Mouse (Mus musculus) CD8-positive naive resting alpha-beta T cell, adult 2 months (primary cell): ENCODE results near the gene Lrit2.
A peak's percentile ranks its signal among the peaks of the same experiment; 100 is the strongest.

Experiments used
- DNase-seq, 2 experiments: peaks; one replicate each; pipeline ENCODE4 v3.0.0; 2022; ENCODE audit warnings: low read depth in 2 of 2, low spot score in 2 of 2

The Lrit2 gene

DNA sequence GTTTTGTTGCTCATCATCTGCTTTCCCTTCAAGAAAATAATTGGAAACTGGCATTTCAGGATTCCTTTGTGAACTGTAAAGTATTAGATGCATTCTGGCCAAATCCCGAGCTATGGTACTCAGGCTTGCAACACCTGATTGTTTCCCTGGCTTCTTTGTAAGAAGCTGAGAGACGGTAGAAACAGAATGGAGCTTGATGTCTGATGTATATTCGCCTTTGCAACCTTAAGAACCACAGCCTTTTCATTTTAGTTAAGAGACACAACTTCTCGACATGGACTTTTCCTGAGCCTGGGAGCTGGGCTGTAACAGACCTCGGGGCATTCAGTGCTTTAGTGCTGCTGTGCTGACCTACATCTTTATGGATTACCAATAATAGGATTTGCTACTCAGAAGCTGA is at the start of gene Lrit2:
Lrit2 (plus strand) TSS at position 301 of the 400 bp plus-strand sequence.
- no peak for DNase-seq

DNA sequence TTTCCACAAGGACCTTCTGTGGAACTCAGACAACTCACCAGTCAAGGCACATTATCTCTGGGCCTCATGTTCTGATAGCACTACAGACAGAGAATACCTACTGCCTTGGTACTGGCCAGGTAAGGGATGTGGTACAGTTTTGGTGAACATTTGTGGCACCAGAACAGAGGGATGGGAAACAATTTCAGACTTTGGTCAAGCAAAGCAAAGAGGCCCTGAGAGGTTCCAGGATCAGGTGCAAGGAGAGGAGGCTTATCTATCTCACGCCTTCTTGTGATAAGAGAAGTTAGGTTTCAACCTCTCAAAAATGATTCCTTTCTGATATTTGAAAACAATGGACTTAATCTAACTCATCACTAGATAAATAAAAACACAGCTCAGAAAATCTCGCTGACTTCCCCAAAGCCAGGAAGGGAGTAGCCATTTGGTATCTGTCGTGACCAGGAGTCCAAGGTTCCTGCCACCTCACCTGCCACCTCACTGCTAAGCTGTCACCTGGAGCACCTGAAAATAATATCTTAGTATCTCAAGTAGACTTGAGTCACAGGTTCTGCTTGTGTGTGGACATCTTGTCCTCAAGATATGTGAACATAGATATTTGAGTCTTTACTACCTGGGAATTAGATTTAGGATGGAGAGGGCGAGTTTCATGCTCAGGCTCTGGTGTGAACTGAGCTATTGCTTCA is 40.3 kb upstream of the Lrit2 start:
- no peak for DNase-seq

DNA sequence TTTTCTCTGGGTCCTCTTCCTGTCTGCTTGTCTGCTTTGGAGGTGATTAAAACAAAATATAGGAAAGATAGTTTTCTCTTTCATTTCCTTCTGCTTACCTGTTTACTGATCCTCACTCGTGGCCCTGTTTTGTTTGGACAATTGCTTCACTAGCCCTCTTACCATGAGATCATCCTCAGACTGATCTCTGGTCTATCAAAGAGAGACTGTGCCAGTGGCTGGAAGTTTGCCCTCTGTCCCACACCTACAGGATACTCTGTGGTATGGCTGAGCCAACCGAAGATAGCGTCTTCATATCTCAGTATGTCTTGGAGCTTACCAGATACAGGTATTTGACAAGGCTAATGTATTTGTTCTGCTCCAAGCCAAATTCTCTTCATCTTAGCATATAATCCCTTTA is 39.8 kb upstream of the Lrit2 start:
- DNase-seq = no peak

DNA sequence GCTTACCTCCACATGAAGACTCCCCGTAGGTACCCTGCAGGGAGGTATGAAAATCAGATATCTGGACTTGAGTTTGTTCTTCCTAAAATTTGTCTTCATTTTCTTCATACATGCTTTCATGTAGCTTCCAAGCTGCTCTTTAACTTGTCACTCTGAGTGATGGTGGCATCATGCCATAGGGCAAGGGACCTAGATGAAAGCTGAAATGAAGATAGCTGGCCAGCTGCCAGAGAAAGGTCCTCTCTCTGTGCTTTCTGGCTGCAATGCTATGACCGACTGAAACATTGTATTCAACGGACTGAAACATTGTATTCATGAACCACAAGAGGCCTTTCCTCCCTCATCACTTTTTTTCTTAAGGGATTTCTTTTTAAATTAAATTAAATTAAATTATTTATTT is 39.2 kb upstream of the Lrit2 start:
- no peak for DNase-seq

DNA sequence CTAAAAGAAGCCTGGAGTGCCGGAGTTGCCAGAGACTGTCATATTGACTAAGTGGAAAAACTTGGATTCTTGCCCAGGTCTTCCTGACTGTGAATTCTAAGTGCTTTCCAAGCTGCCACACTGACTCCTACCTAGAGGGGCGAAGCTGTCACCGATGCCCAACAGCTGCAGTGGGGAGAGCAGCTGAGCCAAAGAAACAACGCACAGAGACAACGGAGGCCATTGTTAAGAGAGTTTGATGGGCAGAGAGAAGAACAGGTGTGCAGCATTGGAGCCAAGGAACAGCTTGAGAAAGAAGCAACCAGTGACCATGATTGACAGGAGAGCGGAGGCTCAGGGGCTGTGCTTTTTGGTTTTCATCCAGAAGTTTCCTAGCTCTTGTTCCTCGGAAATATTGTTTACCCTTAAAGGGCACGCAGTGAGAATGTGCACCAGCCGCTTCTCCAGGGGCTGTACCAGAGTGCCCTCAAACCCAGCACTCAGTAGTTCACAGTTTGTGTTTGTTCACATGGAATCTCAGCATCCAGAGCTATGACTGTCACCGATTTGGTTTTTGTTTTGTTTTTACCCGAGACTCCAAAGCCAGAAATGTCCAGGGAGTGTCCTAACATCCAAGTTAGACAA is 35.1 kb upstream of the Lrit2 start:
- no peak for DNase-seq

DNA sequence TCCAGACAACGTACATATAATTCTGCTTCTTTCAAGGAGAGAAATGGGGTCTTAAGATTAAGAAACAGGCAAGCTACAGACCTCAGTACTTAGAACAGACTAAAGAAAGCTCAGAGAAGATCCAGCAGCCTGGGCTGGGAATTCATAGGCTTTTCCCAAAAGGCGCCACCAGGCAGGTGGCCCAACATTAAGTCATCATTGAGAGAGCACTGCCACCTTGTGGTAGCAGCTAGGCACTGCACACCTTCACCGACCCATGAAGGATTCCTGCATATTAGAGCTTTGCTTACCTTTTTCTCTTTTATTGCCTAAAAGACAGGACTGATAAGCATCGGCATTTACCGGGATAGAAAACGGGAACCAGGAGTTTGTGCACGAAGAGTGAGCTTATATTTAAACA is 34.5 kb upstream of the Lrit2 start:
- peak; percentile 22 to 37 for DNase-seq

DNA sequence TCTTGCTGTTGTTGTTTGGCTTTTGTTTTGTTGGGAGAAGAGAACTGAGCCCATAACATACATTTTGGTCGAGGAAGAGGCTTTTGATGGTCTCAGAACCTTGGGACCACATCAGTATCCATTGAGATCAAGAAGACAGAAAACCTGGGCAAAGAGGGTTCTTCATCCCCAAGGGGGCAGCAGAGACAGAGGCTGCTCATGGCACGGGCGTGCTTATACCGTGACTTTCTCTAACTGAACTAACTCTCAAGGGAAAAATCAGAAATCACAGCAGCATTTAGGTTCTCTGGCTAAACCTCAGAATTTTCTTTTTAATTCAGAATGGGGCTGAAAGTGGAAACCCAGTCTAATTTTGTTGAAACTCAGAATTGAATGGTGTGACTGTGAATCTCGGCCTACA is 33.3 kb upstream of the Lrit2 start:
- DNase-seq = no peak

DNA sequence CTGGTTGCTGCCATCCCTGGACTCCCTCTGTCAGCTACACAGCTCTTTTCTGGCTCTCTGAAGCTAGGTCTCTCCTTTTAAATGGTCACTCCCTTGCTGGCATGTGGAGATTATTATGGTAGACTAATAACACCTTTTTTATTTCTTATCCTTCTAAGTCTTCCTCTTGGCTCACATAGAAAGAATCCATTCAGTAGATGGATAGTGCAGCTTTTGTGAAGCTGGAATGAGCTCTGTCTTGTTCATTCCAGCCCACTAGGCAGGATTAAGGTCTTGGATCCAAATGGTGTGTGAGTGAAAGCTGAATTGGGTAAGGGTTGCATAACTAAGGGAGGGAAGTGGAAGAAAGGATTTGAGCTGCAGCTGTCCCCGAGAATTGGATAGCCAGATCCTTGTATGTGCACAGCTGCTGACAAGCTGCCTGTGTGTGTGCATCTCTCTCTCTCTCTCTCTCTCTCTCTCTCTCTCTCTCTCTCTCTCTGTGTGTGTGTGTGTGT is 18.8 kb upstream of the Lrit2 start, which contains the start of gene Rgr:
Rgr (minus strand) TSS at position 51 of the 497 bp plus-strand sequence.
- no peak for DNase-seq

DNA sequence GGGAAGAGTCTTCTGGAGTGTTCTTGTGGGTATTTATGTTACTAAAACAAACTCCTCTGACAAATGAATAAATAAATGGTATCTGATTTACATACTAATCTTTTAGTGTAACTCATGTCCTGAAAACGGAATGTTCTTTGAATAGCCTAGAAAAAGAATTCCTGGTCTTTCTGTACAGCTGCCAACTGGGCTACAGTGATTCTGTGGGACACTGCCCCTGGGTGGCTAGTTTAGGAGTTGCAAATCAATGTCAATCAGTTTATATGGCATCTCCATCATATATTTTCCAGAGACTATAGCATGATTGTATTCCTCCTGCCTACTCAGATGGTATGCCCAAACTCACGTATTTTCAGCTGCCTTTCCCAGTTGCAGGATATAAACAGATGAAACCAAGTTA is 2.9 kb upstream of the Lrit2 start:
- no peak for DNase-seq

DNA sequence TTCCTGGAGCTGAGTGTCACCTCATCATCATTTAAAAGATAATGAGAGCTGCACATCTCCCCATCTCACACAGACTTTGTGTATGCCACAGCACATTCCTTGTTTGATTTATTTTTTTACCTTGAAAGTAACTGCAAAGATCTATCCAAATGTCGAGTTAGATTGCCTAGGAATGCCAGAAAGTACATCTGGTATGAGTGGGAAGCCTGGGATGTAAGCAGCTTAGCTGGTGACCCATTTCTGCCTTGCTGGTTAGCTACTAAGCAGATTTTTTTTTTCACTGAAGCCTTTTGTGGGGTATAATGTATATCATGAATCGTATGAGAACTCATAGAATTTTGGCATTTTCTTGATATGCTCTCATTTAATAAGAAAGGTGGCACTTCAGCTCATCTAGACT is 1.1 kb upstream of the Lrit2 start:
- DNase-seq = no peak

DNA sequence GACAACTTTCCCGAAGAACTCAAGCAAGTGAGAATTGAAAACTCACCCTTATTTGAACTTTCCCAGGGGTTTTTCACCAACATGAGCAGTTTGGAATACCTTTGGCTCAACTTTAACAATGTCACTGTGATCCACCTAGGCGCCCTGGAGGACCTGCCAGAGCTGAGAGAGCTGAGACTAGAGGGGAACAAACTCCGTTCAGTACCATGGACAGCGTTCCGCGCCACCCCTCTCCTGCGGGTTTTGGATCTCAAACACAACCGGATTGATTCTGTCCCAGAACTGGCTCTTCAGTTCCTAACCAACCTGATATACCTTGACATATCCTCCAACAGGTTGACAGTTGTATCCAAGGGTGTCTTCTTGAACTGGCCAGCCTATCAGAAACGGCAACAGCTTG is 787 bp downstream of the Lrit2 start:
- no peak for DNase-seq

DNA sequence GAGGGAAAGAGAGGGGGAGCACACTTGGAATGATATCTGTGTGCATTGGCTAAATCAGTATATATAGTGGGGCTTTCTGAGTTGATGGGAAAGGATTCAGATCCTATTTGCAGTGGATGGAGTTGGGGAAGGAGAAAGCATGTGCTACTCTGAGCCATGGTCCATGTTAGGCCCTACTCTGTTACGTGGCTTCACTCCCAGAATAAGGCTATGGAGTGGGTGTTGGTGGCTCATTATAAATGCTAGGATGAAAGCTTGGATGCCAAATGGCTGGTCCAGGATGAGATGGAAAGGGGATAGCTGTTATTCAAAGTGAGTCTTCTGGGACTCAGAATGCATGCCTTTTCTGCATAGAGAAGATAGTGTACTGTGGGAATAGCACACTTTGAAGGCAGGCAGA is 13.0 kb downstream of the Lrit2 start:
- no peak for DNase-seq

DNA sequence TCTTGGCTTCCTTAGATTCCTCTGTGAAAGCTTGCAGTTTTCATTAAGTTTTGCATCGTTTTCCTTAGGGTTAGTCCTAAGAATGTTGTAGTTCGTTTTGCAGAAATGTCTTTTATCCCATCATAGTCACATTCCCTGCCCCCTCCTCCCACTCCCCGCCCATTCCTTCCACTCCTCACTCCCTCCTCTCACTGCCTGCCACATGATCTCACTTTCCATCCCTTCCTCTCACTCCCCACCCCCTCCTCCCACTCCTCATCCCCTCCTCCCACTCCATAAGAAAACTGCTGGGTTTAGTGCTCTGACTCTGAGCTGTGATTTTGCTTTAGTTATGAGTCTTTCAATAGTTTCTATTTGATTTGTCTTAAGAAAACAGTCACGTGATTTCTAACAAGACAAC is 16.0 kb downstream of the Lrit2 start:
- DNase-seq = no peak

DNA sequence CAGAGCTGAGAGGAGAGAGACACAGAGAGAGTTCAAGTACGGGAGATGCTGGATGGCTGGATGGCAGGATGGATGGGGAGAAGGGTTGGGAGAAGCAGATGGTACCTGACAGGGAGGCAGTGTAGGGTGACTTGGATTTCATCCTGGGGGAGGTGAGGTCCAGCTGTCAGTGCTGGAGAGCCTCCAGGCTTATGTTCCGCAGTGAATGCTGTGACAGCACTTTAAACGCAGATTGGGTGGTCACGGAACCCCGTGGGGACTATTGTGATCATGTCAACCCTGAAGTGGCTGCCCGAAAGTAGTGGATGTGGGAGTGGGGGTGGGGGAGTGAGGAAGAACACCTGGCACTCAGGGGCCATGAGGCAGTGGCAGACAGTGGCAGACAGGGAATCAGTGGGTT is 26.7 kb downstream of the Lrit2 start:
- DNase-seq = no peak

DNA sequence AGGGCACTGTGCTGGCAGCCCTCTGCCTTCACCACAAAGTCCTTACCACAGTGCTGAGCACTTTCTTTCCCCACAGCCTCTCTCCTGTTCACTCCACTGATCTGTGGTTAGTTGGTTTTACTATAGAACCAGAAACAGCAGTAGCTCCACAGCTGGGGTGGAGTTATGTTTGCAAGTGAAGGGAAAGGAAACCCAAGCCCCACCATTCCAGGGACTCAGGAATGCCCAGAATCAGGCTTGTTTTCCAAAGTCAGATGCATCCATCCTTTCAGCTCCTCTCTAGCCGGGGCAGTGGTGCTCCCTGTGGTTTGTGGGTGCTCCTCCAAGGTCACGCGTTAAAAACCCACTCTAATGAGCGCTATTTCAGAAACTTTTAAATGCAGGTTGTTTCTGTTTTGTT is 27.8 kb downstream of the Lrit2 start:
- DNase-seq = no peak

DNA sequence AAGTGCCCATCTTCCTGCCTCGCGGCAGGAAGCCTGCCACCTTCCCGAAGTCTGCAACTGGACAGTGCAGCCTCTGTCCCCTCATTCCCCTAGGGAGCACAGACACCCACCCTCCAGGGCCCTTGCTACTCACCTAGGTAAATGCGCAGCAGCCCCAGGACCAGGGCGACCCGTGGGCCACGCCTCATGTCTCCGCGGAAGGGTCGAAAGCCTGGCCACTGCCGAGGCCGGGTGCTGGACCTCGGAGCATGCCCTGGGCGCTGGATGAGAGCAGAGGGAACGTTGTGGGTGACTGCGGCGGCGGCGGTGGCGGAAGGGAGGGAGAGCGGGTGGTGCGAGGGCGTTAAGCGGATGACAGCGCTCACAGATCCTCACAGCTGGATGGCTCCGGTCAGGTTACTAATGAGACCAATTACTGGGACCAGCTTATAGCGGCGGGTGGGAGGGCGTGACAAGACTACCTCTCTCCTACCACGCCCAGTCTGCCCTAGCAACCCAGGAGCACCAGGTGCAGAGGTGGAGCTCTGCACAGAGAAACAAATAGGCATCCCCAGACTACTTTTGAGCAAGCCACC is 30.3 kb downstream of the Lrit2 start, which contains the start of gene Cdhr1:
Cdhr1 (minus strand) TSS at position 392 of the 575 bp plus-strand sequence.
- no peak for DNase-seq

DNA sequence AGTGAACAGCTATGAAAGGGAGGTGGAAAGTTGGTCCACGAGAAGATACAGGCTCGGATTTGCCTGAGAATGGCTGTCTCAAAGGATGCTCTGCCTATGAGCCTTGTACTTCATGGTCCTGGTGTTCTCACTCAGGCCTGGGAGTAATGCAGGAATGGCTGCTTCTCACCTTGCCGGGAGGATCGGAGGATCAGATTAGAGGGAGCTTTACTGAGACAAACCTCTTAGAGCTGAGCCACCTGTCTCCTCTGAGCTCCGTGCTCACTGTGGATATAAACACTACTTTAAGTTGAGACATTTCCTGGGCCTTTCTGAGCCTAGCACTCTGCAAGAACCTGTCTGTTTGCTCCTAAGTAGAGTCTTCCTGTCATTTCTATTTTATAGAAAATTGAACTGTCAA is 33.8 kb downstream of the Lrit2 start:
- DNase-seq = no peak

DNA sequence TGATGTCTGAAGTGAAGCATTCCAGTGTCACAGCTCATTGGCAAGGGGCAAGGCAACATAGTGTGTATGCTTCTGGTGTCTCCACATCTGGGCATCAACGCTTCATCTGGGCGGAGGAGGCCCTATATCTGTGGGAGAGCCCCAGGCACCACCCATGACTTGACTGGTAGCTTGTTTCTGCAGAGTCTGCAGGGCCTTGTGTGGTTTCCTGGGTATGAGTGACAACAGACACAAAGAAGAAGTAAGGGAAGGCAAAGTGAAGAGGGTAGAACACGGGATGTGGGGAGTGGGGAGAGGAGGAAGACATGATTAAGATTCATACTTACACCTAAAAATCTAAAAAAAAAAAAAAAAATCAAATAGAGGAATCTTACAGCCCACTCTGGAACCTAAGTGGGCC is 34.8 kb downstream of the Lrit2 start:
- DNase-seq = no peak

DNA sequence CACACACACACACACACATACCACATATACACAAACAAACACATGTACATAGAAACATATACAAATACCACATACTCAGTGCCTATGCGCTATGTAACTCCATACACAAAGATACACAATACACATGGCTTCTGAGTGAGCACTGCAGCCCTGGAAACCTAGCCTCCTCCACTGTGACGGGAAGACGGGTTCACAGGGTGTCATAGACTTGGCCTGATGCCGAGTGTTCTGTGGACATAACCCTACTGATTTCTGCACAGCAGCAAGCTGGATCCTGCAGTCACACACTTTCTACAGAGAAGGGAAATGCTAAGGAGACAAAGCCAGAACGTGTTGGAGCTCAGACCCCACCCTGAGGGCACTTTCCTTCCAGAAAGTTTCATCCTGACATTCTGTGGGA is 37.0 kb downstream of the Lrit2 start:
- no peak for DNase-seq

DNA sequence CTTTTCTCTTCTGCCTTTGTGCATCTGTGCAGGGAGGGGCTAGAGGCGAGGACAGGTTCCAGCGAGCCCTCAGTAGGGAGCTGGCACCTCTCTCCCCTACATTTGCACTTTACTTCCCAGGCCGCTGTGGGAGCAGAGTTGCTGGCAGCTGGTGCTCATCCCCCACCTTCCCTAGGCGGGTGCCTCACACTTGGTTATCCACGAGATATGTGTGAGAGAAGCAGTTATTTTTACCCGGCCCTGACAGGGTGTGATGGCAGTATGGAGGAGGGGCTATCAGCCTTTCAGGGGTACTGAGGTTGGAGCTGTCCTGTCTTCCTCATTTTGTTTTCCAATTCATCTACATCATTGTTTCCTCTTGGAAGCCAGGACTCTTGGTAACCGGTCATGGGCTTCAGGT is 38.1 kb downstream of the Lrit2 start:
- DNase-seq = no peak

DNA sequence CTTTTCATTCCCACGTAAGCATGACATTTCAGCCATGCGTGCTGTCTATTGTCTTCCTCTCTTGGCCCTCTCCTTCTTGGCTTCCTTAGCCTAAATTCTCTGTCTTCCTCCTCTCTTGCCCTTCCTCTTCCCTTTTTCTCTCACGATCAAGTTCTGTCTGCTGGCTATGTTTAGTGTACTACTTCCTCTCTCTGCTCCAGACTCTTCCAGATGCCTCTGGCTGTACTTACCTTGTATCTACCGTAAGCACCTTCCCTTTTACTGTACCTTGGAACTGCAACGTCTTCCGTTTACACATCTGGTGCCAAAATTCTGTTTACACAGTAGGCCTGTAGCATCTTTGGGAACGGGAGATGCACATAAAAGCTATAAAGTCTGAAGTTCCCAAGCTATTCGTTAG is 41.7 kb downstream of the Lrit2 start:
- DNase-seq = no peak

DNA sequence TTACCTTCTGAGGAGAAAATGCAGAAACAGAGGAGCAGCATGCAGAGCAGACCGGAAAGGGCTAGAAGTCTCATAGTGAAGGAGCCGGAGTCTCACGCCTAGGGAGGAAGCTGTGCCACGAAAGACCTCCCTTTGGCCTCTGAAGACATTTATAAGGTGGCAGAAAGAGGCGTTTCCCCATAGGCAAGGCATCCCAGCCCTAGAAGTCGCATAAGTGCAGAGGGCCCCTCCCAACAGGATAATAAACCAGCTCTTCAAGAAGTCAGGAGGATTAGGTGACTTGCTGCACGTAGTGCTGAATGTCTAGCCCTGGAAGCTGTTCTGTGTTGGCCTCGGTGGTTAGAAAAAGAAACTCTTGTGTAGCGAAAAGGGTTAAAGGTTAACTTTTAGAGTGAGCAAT is 42.2 kb downstream of the Lrit2 start:
- DNase-seq = no peak

DNA sequence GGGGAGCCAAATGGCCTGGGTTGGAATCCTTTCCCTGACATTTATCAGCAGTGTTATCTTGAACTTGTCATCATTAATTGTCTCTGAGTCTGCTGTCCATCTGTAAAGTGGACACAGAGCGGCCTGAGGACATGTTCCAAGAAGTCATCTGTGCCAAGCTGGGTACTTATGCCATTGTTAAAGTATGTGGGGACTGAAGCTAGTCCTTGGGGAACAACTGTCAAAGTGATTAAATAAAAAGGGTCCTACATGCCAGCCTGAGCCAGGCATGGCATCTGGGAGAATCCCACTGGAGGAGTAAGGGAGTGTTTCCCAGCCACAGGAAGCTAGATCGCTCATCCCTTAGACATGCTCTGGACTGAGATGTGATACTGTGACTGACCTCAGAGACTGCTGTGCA is 42.7 kb downstream of the Lrit2 start:
- DNase-seq = no peak
